ENCODE assay signal across 8 mouse cellular contexts in genomic region chr1:81301661-81302060, GRCm38 (mm10).
DNase-seq lines count a peak whose midpoint lies in the region; ATAC-seq and TF ChIP-seq lines count a peak whose summit lies in the region.

No protein-coding gene starts in this region.

- no peak for ATAC-seq in heart, postnatal 0 days (ENCODE audit: insufficient read depth, low read depth)
- peak; percentile 86 for ATAC-seq in common myeloid progenitor, adult 5-6 weeks (replicated peaks; ENCODE audit: low read depth, poor library complexity, severe bottlenecking)
- ATAC-seq in hindbrain, postnatal 0 days, result peak; percentile 81; the same call in 1 of the 2 replicates
- ATAC-seq in midbrain, embryonic 12.5 days (ENCODE audit: low FRiP score, low read depth), result peak; percentile 52; the same call in 1 of the 2 replicates

- TF ChIP-seq EP300 in heart, postnatal 0 days (IDR thresholded peaks at IDR 0.05; ENCODE audit: low read depth), result no peak

- no peak overlapping the region for H3K4me2 ChIP-seq in heart, postnatal 0 days (ENCODE audit: low read depth, low read length)
- H3K4me2 ChIP-seq in hindbrain, postnatal 0 days (ENCODE audit: low read depth, low read length), result no peak overlapping the region
- no peak overlapping the region for H3K4me2 ChIP-seq in midbrain, embryonic 12.5 days (replicated peaks)

- no peak overlapping the region for H3K9ac ChIP-seq in heart, postnatal 0 days (replicated peaks; ENCODE audit: low read depth, low read length)
- H3K9ac ChIP-seq in hindbrain, postnatal 0 days (replicated peaks; ENCODE audit: low read length), result no peak overlapping the region
- no peak overlapping the region for H3K9ac ChIP-seq in midbrain, embryonic 12.5 days (replicated peaks)

- TF ChIP-seq CTCF in heart, postnatal 0 days (IDR thresholded peaks at IDR 0.05; ENCODE audit: low read depth), result peak; percentile 57
- peak; percentile 76 for TF ChIP-seq CTCF in hindbrain, postnatal 0 days (IDR thresholded peaks at IDR 0.05; ENCODE audit: low read depth)

- no peaks in the 10 kb centered on the region for H3K36me3 ChIP-seq in heart, postnatal 0 days (replicated peaks; ENCODE audit: control insufficient read depth, insufficient read depth, low read length)
- no peaks in the 10 kb centered on the region for H3K36me3 ChIP-seq in hindbrain, postnatal 0 days (ENCODE audit: insufficient read depth, low read length)
- no peaks in the 10 kb centered on the region for H3K36me3 ChIP-seq in midbrain, embryonic 12.5 days

- 6% methylated on average over 2 of the region's 2 CpGs for WGBS in heart, postnatal 0 days
- 9% methylated on average over 2 of the region's 2 CpGs for WGBS in hindbrain, postnatal 0 days
- 5% methylated on average over 2 of the region's 2 CpGs for WGBS in midbrain, embryonic 12.5 days

- H3K27ac ChIP-seq in heart, postnatal 0 days (ENCODE audit: low read depth), result no peak overlapping the region
- H3K27ac ChIP-seq in hindbrain, postnatal 0 days, result no peak overlapping the region
- H3K27ac ChIP-seq in midbrain, embryonic 12.5 days (replicated peaks), result no peak overlapping the region

- H3K9me3 ChIP-seq in heart, postnatal 0 days (replicated peaks; ENCODE audit: control insufficient read depth, low read length), result no peaks in the 10 kb centered on the region
- H3K9me3 ChIP-seq in hindbrain, postnatal 0 days (ENCODE audit: low read length), result no peaks in the 10 kb centered on the region
- H3K9me3 ChIP-seq in midbrain, embryonic 12.5 days, result no peaks in the 10 kb centered on the region

- no peaks in the 10 kb centered on the region for H3K27me3 ChIP-seq in heart, postnatal 0 days (ENCODE audit: control insufficient read depth, insufficient read depth, low read length)
- H3K27me3 ChIP-seq in hindbrain, postnatal 0 days (ENCODE audit: insufficient read depth, low read length), result no peaks in the 10 kb centered on the region
- H3K27me3 ChIP-seq in midbrain, embryonic 12.5 days, result no peaks in the 10 kb centered on the region

- intact Hi-C loops in heart, postnatal 36 days (cut with DNase I), result loop anchor here (5.0 kb wide), 1 partner anchor 469 kb away; no protein-coding TSS in a partner anchor
- intact Hi-C loops in gastrocnemius, postnatal 14 days (cut with DNase I; ENCODE audit: low total_unique reads), result no loop called here

- H3K4me1 ChIP-seq in heart, postnatal 0 days (ENCODE audit: control insufficient read depth, insufficient read depth), result no peaks in the 10 kb centered on the region
- no peaks in the 10 kb centered on the region for H3K4me1 ChIP-seq in hindbrain, postnatal 0 days (ENCODE audit: insufficient read depth, low read length)
- H3K4me1 ChIP-seq in midbrain, embryonic 12.5 days, result no peaks in the 10 kb centered on the region

- DNase-seq in heart, postnatal 0 days (ENCODE audit: low spot score), result peak; percentile 37
- no peak for DNase-seq in heart, postnatal 36 days
- DNase-seq in ES-CJ7 (ENCODE audit: low read depth, low spot score), result peak; percentile 60
- DNase-seq in hindbrain, postnatal 0 days (ENCODE audit: low spot score), result peak; percentile 88
- peak; percentile 42 for DNase-seq in thymus, postnatal 4 days
- DNase-seq in gastrocnemius, postnatal 14 days, result no peak

- no peak overlapping the region for H3K4me3 ChIP-seq in heart, postnatal 0 days (ENCODE audit: low read depth, low read length)
- no peak overlapping the region for H3K4me3 ChIP-seq in hindbrain, postnatal 0 days (ENCODE audit: low read length)
- H3K4me3 ChIP-seq in midbrain, embryonic 12.5 days, result no peak overlapping the region

Comparison
In these comparisons a context has a peak if more than half of its experiments do, and no peak if none do; other contexts are left out.
1. DNase-seq: peak in heart, postnatal 0 days (single experiment), ES-CJ7 (single experiment), hindbrain, postnatal 0 days (single experiment) and thymus, postnatal 4 days (single experiment); none in heart, postnatal 36 days (0 of 2) and gastrocnemius, postnatal 14 days (single experiment).